31 mouse cellular contexts compared by ENCODE assay signal in the genomic region with DNA sequence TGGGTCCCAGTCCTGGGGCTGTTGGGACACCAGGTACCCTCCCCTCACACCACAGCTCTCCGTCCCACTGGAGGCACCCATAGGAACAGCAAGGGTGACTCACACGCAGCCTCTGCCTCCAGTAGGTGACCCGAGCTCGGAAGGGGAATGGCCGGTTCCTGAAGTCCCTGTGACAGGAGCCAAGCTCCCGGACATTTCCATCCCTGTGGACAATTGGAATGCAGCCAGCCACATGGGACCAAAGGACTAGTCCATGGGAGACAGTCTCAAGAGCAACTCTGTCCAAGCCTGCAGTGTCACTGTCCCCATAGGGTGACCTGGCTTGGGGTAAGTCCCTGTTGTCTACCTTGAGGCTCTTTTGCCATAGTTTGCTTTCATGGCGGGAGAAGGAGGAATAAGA. TPM values are rescaled to one million over a fixed set of nuclear protein-coding genes. Genes with fewer than 3 reads are reported as not detected.
DNase-seq lines count a peak whose midpoint lies in the region; ATAC-seq and TF ChIP-seq lines count a peak whose summit lies in the region.
"Had no signal": no experiment of that assay in that cellular context is flagged by ENCODE, and none has a peak within 500 bp of the region (broad histone marks: within the 10 kb centered on the region; RNA-seq: fewer than 3 reads in every experiment).

No protein-coding gene starts in this region.

- H3K4me2 ChIP-seq in heart, embryonic 12.5 days = no peak overlapping the region
- no peak overlapping the region for H3K4me2 ChIP-seq in forebrain, embryonic 14.5 days (ENCODE audit: low read length)
- H3K4me2 ChIP-seq: embryonic facial prominence, embryonic 13.5 days; embryonic facial prominence, embryonic 15.5 days; forebrain, embryonic 12.5 days; forebrain, embryonic 15.5 days had no signal

- H3K36me3 ChIP-seq in heart, embryonic 12.5 days = no peaks in the 10 kb centered on the region
- H3K36me3 ChIP-seq in kidney, adult 2 months (ENCODE audit: control insufficient read depth, insufficient read depth, low read length) = no peaks in the 10 kb centered on the region
- H3K36me3 ChIP-seq in forebrain, embryonic 14.5 days (ENCODE audit: control insufficient read depth, insufficient read depth, low read length) = no peaks in the 10 kb centered on the region
- H3K36me3 ChIP-seq: embryonic facial prominence, embryonic 13.5 days; embryonic facial prominence, embryonic 15.5 days; forebrain, embryonic 10.5 days; forebrain, embryonic 12.5 days; forebrain, embryonic 15.5 days; G1E had no signal

- no peak overlapping the region for H3K27ac ChIP-seq in heart, embryonic 12.5 days (ENCODE audit: poor library complexity, severe bottlenecking)
- H3K27ac ChIP-seq in kidney, adult 2 months (ENCODE audit: insufficient read depth, low read depth, low read length) = no peak overlapping the region
- H3K27ac ChIP-seq in forebrain, embryonic 14.5 days (ENCODE audit: low read depth, low read length) = no peak overlapping the region
- H3K27ac ChIP-seq: embryonic facial prominence, embryonic 13.5 days; embryonic facial prominence, embryonic 15.5 days; forebrain, embryonic 10.5 days; forebrain, embryonic 12.5 days; forebrain, embryonic 15.5 days had no signal

- 73% methylated on average over 7 of the region's 7 CpGs for WGBS in heart, embryonic 12.5 days
- 61% methylated on average over 7 of the region's 7 CpGs for whole genome bisulfite sequencing in kidney, adult 2 months
- 83% methylated on average over 7 of the region's 7 CpGs for WGBS in forebrain, embryonic 14.5 days

- ATAC-seq in heart, embryonic 12.5 days (ENCODE audit: insufficient number of reproducible peaks, low FRiP score) = 0 out of 2 replicates have a peak, but pooled peaks have one; percentile 13
- ATAC-seq in forebrain, embryonic 14.5 days = no peak
- ATAC-seq: activated CD4-positive, CD25-positive, alpha-beta regulatory T cell, adult 4 months; CD4-positive, CD25-positive, alpha-beta regulatory T cell, adult 4 months; forebrain, embryonic 15.5 days; forebrain, postnatal 0 days; Patski had no signal

- peaks cover 22% of the 10 kb centered on the region for H3K27me3 ChIP-seq in heart, embryonic 12.5 days (replicated peaks)
- no peaks in the 10 kb centered on the region for H3K27me3 ChIP-seq in kidney, adult 2 months (replicated peaks; ENCODE audit: control insufficient read depth, insufficient read depth, low read length)
- H3K27me3 ChIP-seq in forebrain, embryonic 14.5 days (replicated peaks; ENCODE audit: control insufficient read depth, insufficient read depth, low read length) = no peaks in the 10 kb centered on the region
- H3K27me3 ChIP-seq: embryonic facial prominence, embryonic 13.5 days; embryonic facial prominence, embryonic 15.5 days; forebrain, embryonic 12.5 days; forebrain, embryonic 15.5 days; Patski had no signal

- no peak for TF ChIP-seq POLR2A in kidney, adult 2 months (IDR thresholded peaks at IDR 0.05; ENCODE audit: low read depth, low read length)

- H3K4me1 ChIP-seq in heart, embryonic 12.5 days (replicated peaks) = 0 out of 2 replicates have a peak, but pooled peaks cover 2% of the 10 kb centered on the region
- H3K4me1 ChIP-seq in kidney, adult 2 months (ENCODE audit: control insufficient read depth, insufficient read depth, low read length) = no peaks in the 10 kb centered on the region
- H3K4me1 ChIP-seq in forebrain, embryonic 14.5 days (ENCODE audit: control insufficient read depth, insufficient read depth, low read length) = 0 out of 2 replicates have a peak, but pooled peaks cover 8% of the 10 kb centered on the region
- H3K4me1 ChIP-seq: embryonic facial prominence, embryonic 13.5 days; embryonic facial prominence, embryonic 15.5 days had no signal

- H3K4me3 ChIP-seq in heart, embryonic 12.5 days = no peak overlapping the region
- H3K4me3 ChIP-seq in kidney, adult 2 months (ENCODE audit: insufficient read depth, low read depth, low read length) = no peak overlapping the region
- H3K4me3 ChIP-seq in forebrain, embryonic 14.5 days (ENCODE audit: low read depth, low read length) = no peak overlapping the region
- H3K4me3 ChIP-seq: embryonic facial prominence, embryonic 13.5 days; embryonic facial prominence, embryonic 15.5 days; erythroblast, embryonic 14.5 days; forebrain, embryonic 10.5 days; forebrain, embryonic 12.5 days; forebrain, embryonic 15.5 days had no signal

- no peak for DNase-seq in heart, adult 9 months (ENCODE audit: low spot score in 2 of 2)
- peak; percentile 44 for DNase-seq in kidney, adult 2 months
- DNase-seq in kidney, adult 8-10 months = no peak
- peak; percentile 56 for DNase-seq in 3134 (ENCODE audit: extremely low read depth, insufficient read length, low spot score)
- DNase-seq in adipocyte (ENCODE audit: low spot score) = peak; percentile 34
- DNase-seq in forebrain, embryonic 14.5 days (ENCODE audit: low spot score) = no peak
- DNase-seq in lung, adult 18-20 months = no peak
- DNase-seq: adrenal gland, adult 2 months; adrenal gland, postnatal 10 days; adrenal gland, postnatal 25 days; B cell, adult 2 months; cerebellum, adult 11 months; cerebellum, adult 18-20 months; cerebellum, adult 8-10 months; cerebellum, adult 9-11 months; cerebellum, postnatal 14 days; cerebellum, postnatal 36 days; embryo, embryonic 11 days; forebrain, postnatal 0 days had no signal

- H3K9me3 ChIP-seq in heart, embryonic 12.5 days (replicated peaks) = no peaks in the 10 kb centered on the region
- H3K9me3 ChIP-seq in forebrain, embryonic 14.5 days (replicated peaks; ENCODE audit: control insufficient read depth, low read length) = no peaks in the 10 kb centered on the region
- H3K9me3 ChIP-seq: embryonic facial prominence, embryonic 13.5 days; embryonic facial prominence, embryonic 15.5 days; forebrain, embryonic 10.5 days; forebrain, embryonic 12.5 days; forebrain, embryonic 15.5 days; G1E had no signal

- H3K9ac ChIP-seq in heart, embryonic 12.5 days = no peak overlapping the region
- no peak overlapping the region for H3K9ac ChIP-seq in forebrain, embryonic 14.5 days (ENCODE audit: low read length)
- H3K9ac ChIP-seq: embryonic facial prominence, embryonic 13.5 days; embryonic facial prominence, embryonic 15.5 days; forebrain, embryonic 12.5 days; forebrain, embryonic 15.5 days; forebrain, postnatal 0 days had no signal

- no peak for TF ChIP-seq CTCF in kidney, adult 2 months (conservative IDR thresholded peaks at IDR 0.05; ENCODE audit: insufficient read depth, insufficient read length, low read depth, low read length)

RNA-seq across cellular contexts. Expression of gene Lman1l, which starts 6.6 kb away (rescaled TPM):
- polyA plus RNA-seq in heart, embryonic 12.5 days (2016; fragmentation: Nextera tagmentation; extraction: Ambion mirVana) = not detected in 2 replicates
- 0.08 TPM in 1 of 2 replicates, not detected in the other for polyA plus RNA-seq in kidney, adult 2 months (2012; rRNA removed)
- polyA plus RNA-seq in forebrain, embryonic 14.5 days (2014; fragmentation: Nextera tagmentation; extraction: Ambion mirVana) = not detected in 2 replicates
- polyA plus RNA-seq: activated CD4-positive, CD25-positive, alpha-beta regulatory T cell, adult 4 months; adrenal gland, adult 2 months; embryonic facial prominence, embryonic 11.5 days; embryonic facial prominence, embryonic 13.5 days; embryonic facial prominence, embryonic 15.5 days; erythroblast, embryonic 14.5 days; forebrain, embryonic 10.5 days; forebrain, embryonic 12.5 days; forebrain, embryonic 15.5 days; forebrain, postnatal 0 days; G1E had no signal

RNA-seq across cellular contexts. Expression of gene Cplx3, which starts 7.9 kb away (rescaled TPM):
- polyA plus RNA-seq in heart, embryonic 12.5 days (2016; fragmentation: Nextera tagmentation; extraction: Ambion mirVana) = not detected in 2 replicates
- polyA plus RNA-seq in kidney, adult 2 months (2012; rRNA removed) = 0.42 and 0.47 TPM in 2 replicates
- 0.34 and 0.36 TPM in 2 replicates for polyA plus RNA-seq in forebrain, embryonic 14.5 days (2014; fragmentation: Nextera tagmentation; extraction: Ambion mirVana)
- polyA plus RNA-seq: activated CD4-positive, CD25-positive, alpha-beta regulatory T cell, adult 4 months; adrenal gland, adult 2 months; CD4-positive, CD25-positive, alpha-beta regulatory T cell, adult 4 months; embryonic facial prominence, embryonic 13.5 days; embryonic facial prominence, embryonic 15.5 days; erythroblast, embryonic 14.5 days; G1E had no signal

RNA-seq across cellular contexts. Expression of gene Ulk3, which starts 24.7 kb away (rescaled TPM):
- 18.1 and 19.5 TPM in 2 replicates for polyA plus RNA-seq in heart, embryonic 12.5 days (2016; fragmentation: Nextera tagmentation; extraction: Ambion mirVana)
- 26.2 and 26.9 TPM in 2 replicates for polyA plus RNA-seq in kidney, adult 2 months (2012; rRNA removed)
- polyA plus RNA-seq in forebrain, embryonic 14.5 days (2014; fragmentation: Nextera tagmentation; extraction: Ambion mirVana) = 5.2 and 10.8 TPM in 2 replicates

RNA-seq across cellular contexts. Expression of gene Csk, which starts 39.5 kb away (rescaled TPM):
- 16.4 TPM in 2 replicates for polyA plus RNA-seq in heart, embryonic 12.5 days (2016; fragmentation: Nextera tagmentation; extraction: Ambion mirVana)
- polyA plus RNA-seq in kidney, adult 2 months (2012; rRNA removed) = 30.9 and 42.4 TPM in 2 replicates
- 29.2 and 29.3 TPM in 2 replicates for polyA plus RNA-seq in forebrain, embryonic 14.5 days (2014; fragmentation: Nextera tagmentation; extraction: Ambion mirVana)

RNA-seq across cellular contexts. Expression of gene Scamp2, which starts 53.2 kb away (rescaled TPM):
- polyA plus RNA-seq in heart, embryonic 12.5 days (2016; fragmentation: Nextera tagmentation; extraction: Ambion mirVana) = 52.5 and 55.6 TPM in 2 replicates
- polyA plus RNA-seq in kidney, adult 2 months (2012; rRNA removed) = 166 and 187 TPM in 2 replicates
- polyA plus RNA-seq in forebrain, embryonic 14.5 days (2014; fragmentation: Nextera tagmentation; extraction: Ambion mirVana) = 55.5 and 56.4 TPM in 2 replicates

Comparison
In these comparisons a context has a peak if more than half of its experiments do, and no peak if none do; other contexts are left out.
1. DNase-seq: peak in kidney, adult 2 months (single experiment), 3134 (single experiment) and adipocyte (single experiment); none in heart, adult 9 months (0 of 2), kidney, adult 8-10 months (0 of 2), forebrain, embryonic 14.5 days (single experiment) and lung, adult 18-20 months (0 of 2).